Mouse (Mus musculus): ENCODE results near the gene Olfr1378. TPM values are rescaled to one million over a fixed set of nuclear protein-coding genes. Genes with fewer than 3 reads are reported as not detected.

Gene Olfr1378
- polyA plus RNA-seq, 1 experiment from 2014 or later: not detected

DNA sequence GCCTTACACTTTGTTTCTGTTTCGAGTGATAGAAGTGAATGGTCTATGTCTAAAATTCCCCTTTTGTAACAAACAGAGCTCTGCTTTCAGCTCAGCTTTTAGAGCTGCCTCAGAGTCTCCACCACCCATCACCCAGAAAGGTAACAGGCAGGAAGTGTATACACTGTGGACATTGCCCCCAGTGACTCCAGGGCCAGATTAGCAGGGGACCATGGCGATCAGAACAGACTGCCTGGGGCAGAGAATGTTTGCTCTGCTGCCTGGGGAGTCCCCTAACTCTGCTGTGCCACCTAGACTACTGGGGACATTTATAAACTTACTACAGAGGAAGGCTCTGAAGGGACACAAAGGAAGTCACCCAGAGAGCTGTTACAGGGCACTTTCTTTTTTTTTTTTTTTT lies 50.0 kb downstream of the Olfr1378 start:
- no peak overlapping the region for H3K4me3 ChIP-seq (ENCODE audit: low read depth, low read length)
- H3K4me2 ChIP-seq (ENCODE audit: low read depth): no peak overlapping the region
- ATAC-seq (ENCODE audit: insufficient read depth, low FRiP score, low TSS enrichment) (no peak), DNase-seq (ENCODE audit: low spot score) (no peak)
- no peak overlapping the region for H3K9ac ChIP-seq (ENCODE audit: low read length)
- no peaks in the 10 kb centered on the region for H3K9me3 ChIP-seq (ENCODE audit: control insufficient read depth, low read length)
- no peaks in the 10 kb centered on the region for H3K4me1 ChIP-seq (ENCODE audit: control insufficient read depth, insufficient read depth, low read length)
- no peak overlapping the region for H3K27ac ChIP-seq (ENCODE audit: low read depth, low read length)
- whole genome bisulfite sequencing: 63% methylated on average over 2 of the region's 2 CpGs
- no peaks in the 10 kb centered on the region for H3K27me3 ChIP-seq (ENCODE audit: control insufficient read depth, insufficient read depth, low read length)
- H3K36me3 ChIP-seq (ENCODE audit: control insufficient read depth, insufficient read depth, low read length): no peaks in the 10 kb centered on the region

Other genes starting within 250 kb of the Olfr1378 start
- gene Zfp354c, start 138.8 kb upstream of the Olfr1378 start, polyA plus RNA-seq (2014; fragmentation: Nextera tagmentation; extraction: Ambion mirVana): 49.0 and 53.8 TPM in 2 replicates
- 0.56 and 0.80 TPM in 2 replicates for gene Zfp879, start 125.0 kb upstream of the Olfr1378 start, polyA plus RNA-seq (2014; fragmentation: Nextera tagmentation; extraction: Ambion mirVana)
- not detected in 2 replicates for gene Grm6, start 115.8 kb upstream of the Olfr1378 start, polyA plus RNA-seq (2014; fragmentation: Nextera tagmentation; extraction: Ambion mirVana)
- gene Zfp454, start 78.9 kb upstream of the Olfr1378 start, polyA plus RNA-seq (2014; fragmentation: Nextera tagmentation; extraction: Ambion mirVana): 16.0 TPM in 2 replicates
- 27.8 and 34.7 TPM in 2 replicates for gene Zfp2, start 50.4 kb upstream of the Olfr1378 start, polyA plus RNA-seq (2014; fragmentation: Nextera tagmentation; extraction: Ambion mirVana)
- 1.4 and 1.6 TPM in 2 replicates for gene Zfp354b, start 34.9 kb upstream of the Olfr1378 start, polyA plus RNA-seq (2014; fragmentation: Nextera tagmentation; extraction: Ambion mirVana)
- gene 4933414I15Rik, start 22.8 kb upstream of the Olfr1378 start, polyA plus RNA-seq (2014; fragmentation: Nextera tagmentation; extraction: Ambion mirVana): not detected in 2 replicates
- not detected in 2 replicates for gene Prop1, start 12.8 kb upstream of the Olfr1378 start, polyA plus RNA-seq (2014; fragmentation: Nextera tagmentation; extraction: Ambion mirVana)
- not detected in 2 replicates for gene Olfr1377, start 15.4 kb downstream of the Olfr1378 start, polyA plus RNA-seq (2014; fragmentation: Nextera tagmentation; extraction: Ambion mirVana)
- not detected in 2 replicates for gene Olfr51, start 37.1 kb downstream of the Olfr1378 start, polyA plus RNA-seq (2014; fragmentation: Nextera tagmentation; extraction: Ambion mirVana)
- gene Olfr54, start 47.7 kb downstream of the Olfr1378 start, polyA plus RNA-seq (2014; fragmentation: Nextera tagmentation; extraction: Ambion mirVana): not detected in 2 replicates
- gene Olfr1375, start 81.6 kb downstream of the Olfr1378 start, polyA plus RNA-seq (2014; fragmentation: Nextera tagmentation; extraction: Ambion mirVana): not detected in 2 replicates
- 8.6 and 9.9 TPM in 2 replicates for gene Zfp354a, start 92.7 kb downstream of the Olfr1378 start, polyA plus RNA-seq (2014; fragmentation: Nextera tagmentation; extraction: Ambion mirVana)